Mouse (Mus musculus): ENCODE data around the gene Prrc2a.

Prrc2a gene

DNA sequence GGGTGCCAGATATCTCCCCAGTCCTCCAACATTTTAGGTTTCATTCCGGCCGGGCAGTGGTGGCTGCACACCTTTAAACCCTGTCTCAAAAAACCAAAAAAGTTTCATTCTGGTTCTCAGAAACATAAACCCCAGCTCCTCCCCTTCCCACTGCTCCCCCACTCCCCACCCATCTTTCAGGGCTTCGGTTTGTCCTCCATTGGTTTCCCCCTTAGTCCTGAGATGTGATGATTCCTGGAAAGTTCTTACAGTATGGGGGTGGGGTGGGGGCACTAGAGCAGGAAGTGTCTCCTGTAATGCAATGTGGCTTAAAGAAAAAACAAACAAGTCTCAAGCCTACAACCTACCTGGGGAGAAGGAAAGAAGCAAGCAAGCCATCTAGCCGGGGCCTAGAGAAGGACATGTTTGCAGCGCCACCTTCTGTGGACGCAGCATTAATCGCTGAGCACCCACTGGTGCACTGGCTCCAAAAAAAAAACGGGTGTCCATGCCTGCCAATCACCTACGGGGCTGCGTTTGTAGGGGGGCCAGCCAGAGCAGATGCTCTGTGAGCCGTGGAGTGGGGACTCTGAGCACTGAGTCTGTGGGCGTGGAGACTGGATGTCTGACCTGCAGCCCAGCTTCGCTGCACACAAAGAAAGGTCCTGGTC lies 58.8 kb downstream of the Prrc2a start:
- DNase-seq (ENCODE audit: extremely low spot score, low spot score), result no peak

DNA sequence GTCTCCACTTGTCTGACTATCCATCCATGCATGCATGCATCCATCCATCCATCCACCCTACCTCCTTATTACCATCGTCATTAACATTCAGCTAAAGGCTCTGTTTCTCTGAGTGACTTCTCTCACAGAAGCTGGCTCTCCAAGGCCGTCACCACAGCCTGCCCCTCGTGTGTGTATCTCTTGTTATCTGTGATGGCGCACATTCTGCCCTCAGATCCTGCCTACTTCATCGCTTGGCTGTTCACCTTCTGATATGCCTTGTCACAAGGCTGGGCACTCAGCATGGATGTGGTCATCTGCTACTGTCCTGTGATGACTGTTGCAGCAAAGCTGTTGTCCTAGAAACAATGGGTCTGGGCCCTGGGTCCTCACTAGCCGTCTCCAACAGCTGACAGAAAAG lies 59.9 kb downstream of the Prrc2a start:
- DNase-seq (ENCODE audit: extremely low spot score, low spot score), result no peak

DNA sequence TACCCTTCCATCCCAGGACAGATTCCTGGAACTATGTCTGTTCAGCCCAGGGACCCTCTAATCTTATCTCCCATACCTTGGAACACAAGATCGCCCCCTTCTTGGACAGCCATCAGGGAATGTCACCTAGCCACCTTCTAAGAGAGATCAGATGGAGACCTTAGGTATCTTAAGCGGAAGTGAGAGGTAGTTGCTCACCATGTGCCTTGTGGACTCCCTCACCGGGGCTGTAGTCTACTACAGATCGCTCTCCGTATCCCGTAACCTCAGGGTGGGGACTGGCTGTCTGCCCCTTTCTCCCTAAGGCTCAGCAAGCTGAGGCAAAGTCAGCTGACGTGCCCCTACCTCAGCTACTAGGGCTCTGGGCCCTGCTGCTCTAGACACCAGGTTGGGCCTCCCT lies 60.6 kb downstream of the Prrc2a start:
- no peak for DNase-seq (ENCODE audit: extremely low spot score, low spot score)

DNA sequence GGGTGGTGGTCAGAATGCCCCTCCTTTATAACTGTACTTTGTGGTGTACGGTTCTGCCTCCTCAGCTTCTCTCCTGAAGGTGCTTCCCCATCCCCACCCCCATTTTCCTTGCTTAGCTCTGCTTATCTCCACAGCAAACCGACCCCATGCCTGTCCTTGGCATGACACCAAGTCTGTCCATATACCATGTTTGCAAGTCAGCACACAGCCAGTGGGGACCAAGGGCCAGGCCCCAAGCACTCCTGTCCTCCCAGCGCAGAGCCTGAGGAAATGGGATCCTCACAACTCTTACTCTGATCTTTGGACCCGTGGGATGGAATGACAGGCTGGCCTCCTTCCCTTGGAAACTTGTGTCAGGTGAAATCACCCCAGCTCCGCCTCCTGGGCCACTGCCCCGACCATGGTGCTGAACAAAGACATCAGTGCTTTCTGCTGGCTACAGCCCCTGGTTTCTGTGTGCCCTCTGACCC lies 61.4 kb downstream of the Prrc2a start:
- no peak for DNase-seq (ENCODE audit: extremely low spot score, low spot score)

DNA sequence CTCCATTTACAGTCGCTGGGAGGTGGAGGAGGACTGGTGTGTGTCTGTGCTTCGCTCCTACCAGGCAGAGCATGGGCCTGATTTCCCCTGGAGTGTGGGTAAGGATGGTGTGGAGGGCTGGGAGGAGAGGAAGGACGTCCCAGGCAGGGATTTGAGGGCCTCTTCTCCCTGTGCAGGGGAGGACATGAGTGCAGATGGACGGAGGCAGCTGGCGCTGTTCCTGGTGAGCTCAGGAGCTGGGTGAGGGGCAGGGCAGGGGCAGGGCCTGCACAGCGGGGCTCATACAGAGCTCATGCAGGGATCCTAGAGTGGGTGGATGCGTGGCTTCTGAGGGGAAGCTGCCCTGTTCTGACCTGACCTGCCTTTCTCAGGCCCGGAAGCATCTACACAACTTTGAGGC lies 62.4 kb downstream of the Prrc2a start:
- no peak for DNase-seq (ENCODE audit: extremely low spot score, low spot score)

DNA sequence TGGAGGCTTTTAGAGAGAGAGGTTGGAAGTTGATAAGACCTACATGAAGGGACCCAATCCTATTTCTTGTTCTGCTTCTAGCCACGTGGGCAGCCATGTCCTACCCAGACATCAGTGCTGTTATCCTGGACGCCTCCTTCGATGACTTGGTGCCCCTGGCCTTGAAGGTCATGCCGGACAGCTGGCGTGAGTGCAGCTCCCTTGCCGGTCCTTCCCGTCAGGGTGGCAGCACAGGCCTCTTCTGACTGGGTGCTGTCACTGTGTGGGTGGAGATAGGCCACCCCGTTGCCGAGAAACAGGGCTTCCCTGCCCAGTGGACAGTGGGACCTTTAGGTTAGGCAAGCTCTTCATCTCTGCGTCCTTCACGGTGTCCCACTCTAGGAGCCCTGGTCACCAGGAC lies 63.5 kb downstream of the Prrc2a start:
- DNase-seq (ENCODE audit: extremely low spot score, low spot score), result no peak

DNA sequence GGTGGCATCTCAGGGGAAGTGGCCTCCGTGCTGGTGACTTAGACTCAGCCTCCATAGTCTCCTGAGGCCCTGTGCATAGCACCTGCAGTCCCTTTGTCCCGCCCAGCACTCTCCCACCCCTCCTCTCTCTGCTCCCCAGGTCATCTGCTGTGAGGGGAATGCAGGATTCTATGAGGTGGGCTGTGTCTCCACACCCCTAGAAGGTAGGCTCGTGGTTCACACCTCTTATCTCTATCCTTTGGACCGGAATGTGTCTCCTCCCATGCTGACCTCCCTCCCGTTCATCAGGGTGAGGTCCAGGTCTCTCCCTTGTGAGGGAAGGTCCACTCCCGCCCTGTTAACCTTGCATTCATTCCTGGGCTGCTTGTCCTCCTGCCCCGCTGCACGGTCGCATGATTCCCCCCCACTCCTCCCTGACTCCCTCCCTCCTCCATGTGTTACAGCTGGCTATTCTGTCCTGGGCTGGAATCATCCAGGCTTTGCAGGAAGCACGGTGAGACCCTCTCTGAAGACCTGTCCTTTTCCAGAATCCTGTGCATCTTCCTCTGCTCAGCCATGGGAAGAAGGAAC lies 64.4 kb downstream of the Prrc2a start:
- DNase-seq (ENCODE audit: extremely low spot score, low spot score), result no peak

Data from neural tube, embryonic 10.5 days (tissue).